Mouse (Mus musculus) MEL (cell line): Measurements from ENCODE around the gene Pdk2.
A peak's percentile ranks its signal among the peaks of the same experiment; 100 is the strongest.

Experiments used
- CHD2 ChIP-seq: IDR thresholded peaks from 2 replicates; pipeline ENCODE4 v1.6.1; 2011; ENCODE audit warnings: low read length, improper control_type of control experiment
- CTCF ChIP-seq, 3 experiments: IDR thresholded peaks in 2 of 3; conservative IDR thresholded peaks in 1 of 3; 2 replicates each; pipeline ENCODE4 v1.5.1; 2011 to 2012; ENCODE audit warnings: low read length in 3 of 3, low read depth in 2 of 3, mild to moderate bottlenecking in 2 of 3, improper control_type of control experiment in 1 of 3, inconsistent platforms in 1 of 3, mixed read lengths in 1 of 3, moderate library complexity in 1 of 3; ENCODE audit not compliant: control insufficient read depth in 1 of 3, insufficient read depth in 1 of 3, poor library complexity in 1 of 3, severe bottlenecking in 1 of 3
- ELF1 ChIP-seq: IDR thresholded peaks from 2 replicates; pipeline ENCODE4 v1.6.1; 2014; ENCODE audit warnings: low read depth, mild to moderate bottlenecking, inconsistent platforms, low read length, improper control_type of control experiment, moderate library complexity
- EP300 ChIP-seq, 2 experiments: IDR thresholded peaks; 2 replicates each; pipeline ENCODE4 v1.6.1; 2011; ENCODE audit warnings: improper control_type of control experiment in 2 of 2, low read length in 2 of 2, low read depth in 1 of 2, mild to moderate bottlenecking in 1 of 2
- ETS1 ChIP-seq: IDR thresholded peaks from 2 replicates; pipeline ENCODE4 v1.6.1; 2012; ENCODE audit warnings: low read depth, mild to moderate bottlenecking, inconsistent platforms, low read length, improper control_type of control experiment, moderate library complexity
- GATA1 ChIP-seq: IDR thresholded peaks from 2 replicates; pipeline ENCODE4 v1.6.1; 2011; ENCODE audit warnings: low read depth, low read length, improper control_type of control experiment
- MAZ ChIP-seq: IDR thresholded peaks from 2 replicates; pipeline ENCODE4 v1.6.1; 2012; ENCODE audit warnings: low read depth, mild to moderate bottlenecking, inconsistent platforms, low read length, improper control_type of control experiment
- MXI1 ChIP-seq: IDR thresholded peaks from 2 replicates; pipeline ENCODE4 v1.6.1; 2011; ENCODE audit warnings: mild to moderate bottlenecking, low read depth, low read length, improper control_type of control experiment
- POLR2A ChIP-seq, 2 experiments: IDR thresholded peaks; 2 replicates each; pipeline ENCODE4 v1.6.1; 2011 to 2012; ENCODE audit warnings: low read length in 2 of 2, mild to moderate bottlenecking in 2 of 2, control low read depth in 1 of 2, improper control_type of control experiment in 1 of 2, low read depth in 1 of 2, moderate library complexity in 1 of 2; ENCODE audit not compliant: control insufficient read depth in 1 of 2, insufficient read depth in 1 of 2, poor library complexity in 1 of 2
- SIN3A ChIP-seq: IDR thresholded peaks from 2 replicates; pipeline ENCODE4 v1.6.1; 2012; ENCODE audit warnings: low read length, improper control_type of control experiment, inconsistent platforms
- TCF12 ChIP-seq: IDR thresholded peaks from 2 replicates; pipeline ENCODE4 v1.6.1; 2014; ENCODE audit warnings: low read depth, mild to moderate bottlenecking, inconsistent platforms, low read length, improper control_type of control experiment, moderate library complexity
- ZC3H11A ChIP-seq: IDR thresholded peaks from 2 replicates; pipeline ENCODE4 v1.6.1; 2012; ENCODE audit warnings: low read depth, mild to moderate bottlenecking, inconsistent platforms, low read length, improper control_type of control experiment
- ZNF384 ChIP-seq: IDR thresholded peaks from 2 replicates; pipeline ENCODE4 v1.6.1; 2012; ENCODE audit warnings: low read depth, mild to moderate bottlenecking, inconsistent platforms, low read length, improper control_type of control experiment

DNA sequence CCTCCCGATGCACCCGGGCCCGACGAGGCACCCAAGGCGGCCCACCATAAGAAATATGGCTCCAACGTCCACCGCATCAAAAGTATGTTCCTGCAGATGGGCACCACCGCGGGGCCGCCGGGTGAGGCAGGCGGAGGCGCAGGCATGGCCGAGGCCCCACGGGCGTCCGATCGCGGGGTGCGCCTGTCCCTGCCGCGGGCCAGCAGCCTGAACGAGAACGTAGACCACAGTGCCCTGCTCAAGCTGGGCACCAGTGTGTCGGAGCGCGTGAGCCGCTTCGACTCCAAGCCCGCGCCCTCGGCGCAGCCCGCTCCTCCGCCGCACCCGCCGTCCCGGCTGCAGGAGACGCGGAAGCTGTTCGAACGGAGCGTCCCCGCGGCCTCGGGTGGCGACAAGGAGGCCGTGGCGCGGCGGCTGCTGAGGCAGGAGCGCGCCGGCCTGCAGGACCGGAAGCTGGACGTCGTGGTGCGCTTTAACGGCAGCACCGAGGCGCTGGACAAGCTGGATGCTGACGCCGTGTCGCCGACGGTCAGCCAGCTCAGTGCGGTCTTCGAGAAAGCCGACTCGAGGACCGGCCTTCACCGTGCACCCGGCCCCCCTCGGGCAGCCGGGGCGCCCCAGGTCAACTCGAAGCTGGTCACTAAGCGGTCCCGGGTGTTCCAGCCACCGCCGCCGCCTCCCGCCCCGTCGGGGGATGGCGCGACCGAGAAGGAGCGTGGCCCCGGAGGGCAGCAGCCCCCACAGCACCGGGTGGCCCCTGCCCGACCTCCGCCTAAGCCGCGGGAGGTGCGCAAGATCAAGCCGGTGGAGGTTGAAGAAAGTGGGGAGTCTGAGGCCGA lies 49.3 kb downstream of the Pdk2 start:
- TF ChIP-seq ETS1 (0 out of 2 replicates have a peak, but pooled peaks have one; percentile 6), TCF12 (no peak), GATA1 (no peak), CHD2 (no peak), CTCF (IDR thresholded peaks at IDR 0.05 in 2 of 3, conservative IDR thresholded peaks at IDR 0.05 in 1 of 3; ENCODE audit: control insufficient read depth in 1 of 3, insufficient read depth in 1 of 3, low read depth in 2 of 3, low read length in 3 of 3, poor library complexity in 1 of 3, severe bottlenecking in 1 of 3) (no peak), POLR2A (IDR thresholded peaks at IDR 0.05; ENCODE audit: control insufficient read depth in 1 of 2, insufficient read depth in 1 of 2, low read depth in 1 of 2, low read length in 2 of 2, poor library complexity in 1 of 2) (0 out of 4 replicates have a peak, but pooled peaks of 1 of the 2 experiments have one; percentile 16), EP300 (IDR thresholded peaks at IDR 0.05; ENCODE audit: low read depth in 1 of 2, low read length in 2 of 2) (no peak), ZNF384 (no peak), SIN3A (peak; percentile 14; the same call in 1 of the 2 replicates), MAZ (0 out of 2 replicates have a peak, but pooled peaks have one; percentile 4), ELF1 (0 out of 2 replicates have a peak, but pooled peaks have one; percentile 33), ZC3H11A (no peak), MXI1 (peak; percentile 32)
